Mouse (Mus musculus) heart, embryonic 16.5 days (tissue): Measurements from ENCODE around the gene Trib2. TPM values are rescaled to one million over a fixed set of nuclear protein-coding genes. Genes with fewer than 3 reads are reported as not detected.

ENCODE experiments used
- ATAC-seq: fragments of 200-750 bp; cut with Nextera tagmentation; replicated peaks from 2 replicates; pipeline ENCODE4 v1.8.0; 2017; ENCODE audit warnings: moderate number of reproducible peaks; ENCODE audit not compliant: insufficient read depth, low FRiP score; ENCODE audit errors: extremely low read depth
- H3K27ac ChIP-seq: fragments of 300-500 bp; sonication (generic); 2 replicates; pipeline ENCODE4 v1.5.1; 2014; ENCODE audit warnings: mild to moderate bottlenecking, low read length, control low read depth, moderate library complexity
- H3K27me3 ChIP-seq: fragments of 300-500 bp; sonication (generic); 2 replicates; pipeline ENCODE4 v1.6.1; 2014; ENCODE audit warnings: low read length, mixed read lengths; ENCODE audit not compliant: control insufficient read depth, insufficient read depth
- H3K36me3 ChIP-seq: fragments of 300-500 bp; sonication (generic); 2 replicates; pipeline ENCODE4 v1.6.1; 2014; ENCODE audit not compliant: control insufficient read depth, insufficient read depth
- H3K4me1 ChIP-seq: fragments of 300-500 bp; sonication (generic); 2 replicates; pipeline ENCODE4 v1.6.1; 2014; ENCODE audit warnings: low read length, mixed read lengths; ENCODE audit not compliant: control insufficient read depth, insufficient read depth
- H3K4me2 ChIP-seq: fragments of 300-500 bp; sonication (generic); 2 replicates; pipeline ENCODE4 v1.6.1; 2014; ENCODE audit warnings: low read depth, mild to moderate bottlenecking, control low read depth, low read length
- H3K4me3 ChIP-seq: fragments of 300-500 bp; sonication (generic); 2 replicates; pipeline ENCODE4 v1.5.1; 2014; ENCODE audit warnings: mild to moderate bottlenecking, control low read depth, low read length
- H3K9ac ChIP-seq: fragments of 300-500 bp; sonication (generic); 2 replicates; pipeline ENCODE4 v1.6.1; 2014; ENCODE audit warnings: low read length, control low read depth
- H3K9me3 ChIP-seq: fragments of 300-500 bp; sonication (generic); replicated peaks from 2 replicates; pipeline ENCODE4 v1.6.1; 2016; ENCODE audit warnings: low read length; ENCODE audit not compliant: control insufficient read depth
- WGBS: fragments of 180-500 bp; shearing (Covaris S2); extraction: QIAGEN DNeasy Blood & Tissue Kit; methylation state at CpG from one replicate; pipeline ENCODE4 v1.1.7; 2014; 5-methylcytosine and 5-hydroxymethylcytosine counted together
- polyA plus RNA-seq: library from polyadenylated mRNA; unstranded; fragments of >200 nt; fragmentation: Nextera tagmentation; extraction: Ambion mirVana; gene quantifications from 2 replicates; pipeline ENCODE4 v1.2.1, GENCODE M21; 2015

The Trib2 gene
- polyA plus RNA-seq = 52.7 and 53.8 TPM in 2 replicates

DNA sequence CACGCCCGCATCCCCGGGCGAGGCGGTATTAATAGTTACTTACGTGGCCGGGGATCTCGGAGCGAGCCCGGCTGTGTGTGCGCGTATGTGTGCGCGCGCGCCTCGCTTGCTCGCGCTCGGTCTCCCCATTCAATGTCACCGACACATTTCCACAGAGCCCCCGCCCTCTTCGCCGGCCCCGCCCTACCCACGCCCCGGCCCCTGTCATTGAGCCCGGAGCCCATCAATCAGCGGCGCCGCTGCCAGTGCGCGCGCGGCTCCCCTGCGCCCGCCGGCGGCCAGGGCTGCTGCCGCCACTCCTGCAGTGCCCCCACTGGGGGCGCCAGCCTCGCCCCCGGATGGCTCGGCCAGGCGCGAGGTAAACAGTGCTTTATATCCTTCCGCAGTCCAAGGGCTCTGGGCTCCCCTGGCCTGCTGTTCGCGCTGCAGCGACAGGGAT is at the start of gene Trib2:
Trib2 (minus strand) TSS at position 183 of the 439 bp plus-strand sequence.
- ATAC-seq = peak; percentile 89
- Histone ChIP-seq H3K27me3 (no peaks in the 10 kb centered on the region), H3K4me2 (peak within 1 kb of the TSS; percentile 85), H3K9ac (peak within 1 kb of the TSS; percentile 90), H3K36me3 (no peaks in the 10 kb centered on the region), H3K9me3 (no peaks in the 10 kb centered on the region), H3K27ac (peak within 1 kb of the TSS; percentile 100), H3K4me1 (peaks cover 10% of the 10 kb centered on the region), H3K4me3 (peak within 1 kb of the TSS; percentile 75)
- 0% methylated on average over 50 of the region's 50 CpGs for WGBS

DNA sequence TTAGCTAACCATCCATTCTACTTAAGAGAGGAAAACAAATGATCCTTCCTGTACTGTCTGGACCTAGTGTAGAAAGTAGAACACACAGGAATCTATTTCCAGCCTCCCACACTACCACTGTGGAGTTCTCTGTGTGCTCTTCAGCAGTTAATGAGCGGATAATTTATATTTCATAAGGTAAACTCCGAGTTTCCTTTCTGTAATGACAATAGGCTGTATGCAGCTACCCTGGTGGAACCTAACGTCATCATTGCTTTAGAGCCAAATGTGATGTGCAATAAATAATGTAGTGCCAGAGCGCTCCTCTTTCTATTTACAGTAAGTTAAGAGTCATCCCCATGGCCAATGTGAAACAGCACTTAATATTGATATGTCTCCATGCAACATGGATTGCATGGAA is 41.3 kb upstream of the Trib2 start:
- Histone ChIP-seq H3K9me3 (no peaks in the 10 kb centered on the region), H3K27ac (no peak overlapping the region), H3K27me3 (no peaks in the 10 kb centered on the region), H3K4me1 (no peaks in the 10 kb centered on the region), H3K4me2 (no peak overlapping the region), H3K36me3 (no peaks in the 10 kb centered on the region), H3K4me3 (no peak overlapping the region), H3K9ac (no peak overlapping the region)
- no peak for ATAC-seq
- 85% methylated on average over 4 of the region's 4 CpGs for WGBS

DNA sequence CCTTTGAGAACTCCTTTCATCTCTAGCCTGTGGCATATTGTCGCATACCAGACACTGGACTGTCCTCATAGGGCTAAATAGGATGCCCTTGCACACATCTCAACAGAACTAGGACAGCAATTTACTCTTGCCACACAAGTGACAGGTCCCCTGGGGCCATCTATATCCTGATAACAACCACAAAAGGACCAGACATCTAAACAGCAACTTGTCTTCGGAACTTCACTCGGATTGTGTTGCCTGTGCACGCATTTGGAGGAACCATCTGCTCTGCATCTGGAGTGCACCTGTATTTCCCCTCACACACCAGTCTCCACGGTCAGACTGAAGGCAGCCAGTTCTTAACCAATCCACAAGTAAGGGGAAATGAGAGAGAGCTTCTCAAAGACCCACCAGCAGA is 39.2 kb upstream of the Trib2 start:
- Histone ChIP-seq H3K9me3 (no peaks in the 10 kb centered on the region), H3K4me1 (peaks cover 3% of the 10 kb centered on the region; the same call in 1 of the 2 replicates), H3K4me3 (no peak overlapping the region), H3K27me3 (no peaks in the 10 kb centered on the region), H3K4me2 (no peak overlapping the region), H3K9ac (no peak overlapping the region), H3K36me3 (no peaks in the 10 kb centered on the region), H3K27ac (no peak overlapping the region)
- 74% methylated on average over 5 of the region's 5 CpGs for WGBS
- ATAC-seq = no peak

DNA sequence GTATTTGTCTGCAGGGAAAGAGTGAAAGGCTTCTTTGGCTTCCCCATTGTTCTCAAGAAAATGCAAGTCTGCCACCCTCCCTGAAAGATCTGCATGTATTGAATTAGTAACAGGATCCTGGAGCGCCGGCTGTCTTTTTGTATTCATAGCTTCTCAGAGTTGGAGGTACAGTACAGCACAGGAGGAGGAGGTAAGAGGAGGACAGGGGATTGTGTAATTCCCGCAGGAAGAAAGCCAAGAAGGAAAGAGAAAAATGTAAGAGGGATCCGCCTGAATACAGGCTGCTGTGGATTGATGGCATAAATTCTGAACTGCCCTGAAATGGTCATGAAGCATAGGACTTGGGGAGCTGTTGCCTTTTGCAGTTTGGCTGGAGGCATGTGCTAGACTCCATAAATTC is 36.1 kb upstream of the Trib2 start:
- no peaks in the 10 kb centered on the region for H3K27me3 ChIP-seq
- H3K27ac ChIP-seq = no peak overlapping the region
- no peak for ATAC-seq
- H3K9me3 ChIP-seq = no peaks in the 10 kb centered on the region
- H3K36me3 ChIP-seq = no peaks in the 10 kb centered on the region
- H3K9ac ChIP-seq = no peak overlapping the region
- peaks cover 22% of the 10 kb centered on the region for H3K4me1 ChIP-seq
- 65% methylated on average over 4 of the region's 4 CpGs for WGBS
- no peak overlapping the region for H3K4me2 ChIP-seq
- H3K4me3 ChIP-seq = no peak overlapping the region

DNA sequence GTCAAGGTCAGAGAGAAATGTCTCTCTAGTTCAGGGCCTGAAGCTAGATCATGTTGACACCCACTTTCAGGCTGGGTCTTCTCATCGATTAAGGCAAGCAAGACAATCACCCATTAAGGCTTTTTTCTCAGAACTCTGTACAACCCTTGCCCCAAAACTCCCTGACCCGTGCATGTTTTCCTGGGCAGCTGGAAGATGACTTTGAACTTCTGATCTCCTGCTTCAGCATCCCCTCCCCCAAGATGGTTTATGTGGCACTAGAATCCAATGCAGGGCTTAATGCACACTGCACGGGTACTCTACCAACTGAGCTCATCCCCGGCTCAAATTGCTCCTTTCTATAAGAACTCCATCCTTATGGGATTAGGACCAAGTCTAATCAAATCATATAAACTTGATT is 35.3 kb upstream of the Trib2 start:
- no peak for ATAC-seq
- no peaks in the 10 kb centered on the region for H3K36me3 ChIP-seq
- H3K4me1 ChIP-seq = peaks cover 22% of the 10 kb centered on the region
- no peak overlapping the region for H3K27ac ChIP-seq
- H3K4me2 ChIP-seq = no peak overlapping the region
- 89% methylated on average over 4 of the region's 4 CpGs for WGBS
- no peak overlapping the region for H3K9ac ChIP-seq
- H3K27me3 ChIP-seq = no peaks in the 10 kb centered on the region
- no peaks in the 10 kb centered on the region for H3K9me3 ChIP-seq
- no peak overlapping the region for H3K4me3 ChIP-seq

DNA sequence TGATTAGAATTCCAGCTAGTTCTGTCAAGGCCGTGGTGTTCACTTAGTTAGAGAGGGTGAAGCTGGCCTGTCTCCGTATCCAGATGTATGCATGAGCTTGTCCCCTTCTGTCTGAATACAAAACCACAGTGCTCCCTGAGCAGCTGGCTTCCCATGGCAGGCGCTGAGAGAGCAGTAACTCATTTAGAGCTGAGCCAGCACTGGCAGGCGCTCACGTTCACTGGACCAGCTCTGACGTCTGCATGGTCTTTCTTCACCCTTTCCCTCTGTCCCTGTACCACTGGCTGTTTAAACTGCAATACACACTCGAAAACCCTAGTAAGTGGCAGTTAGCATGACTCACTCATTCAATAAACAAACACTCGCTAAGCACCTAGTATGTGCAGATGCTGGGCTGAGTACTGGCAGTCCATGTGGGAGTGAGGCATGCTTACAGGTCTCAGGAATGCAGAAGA is 33.7 kb upstream of the Trib2 start:
- peak overlapping the region; percentile 94 for H3K27ac ChIP-seq
- no peaks in the 10 kb centered on the region for H3K27me3 ChIP-seq
- H3K9ac ChIP-seq = 0 out of 2 replicates have a peak overlapping the region, but pooled peaks have one; percentile 20
- H3K9me3 ChIP-seq = no peaks in the 10 kb centered on the region
- 0 out of 2 replicates have a peak, but pooled peaks have one; percentile 12 for ATAC-seq
- no peak overlapping the region for H3K4me2 ChIP-seq
- 38% methylated on average over 8 of the region's 8 CpGs for WGBS
- H3K4me1 ChIP-seq = peaks cover 22% of the 10 kb centered on the region
- no peaks in the 10 kb centered on the region for H3K36me3 ChIP-seq
- H3K4me3 ChIP-seq = no peak overlapping the region

DNA sequence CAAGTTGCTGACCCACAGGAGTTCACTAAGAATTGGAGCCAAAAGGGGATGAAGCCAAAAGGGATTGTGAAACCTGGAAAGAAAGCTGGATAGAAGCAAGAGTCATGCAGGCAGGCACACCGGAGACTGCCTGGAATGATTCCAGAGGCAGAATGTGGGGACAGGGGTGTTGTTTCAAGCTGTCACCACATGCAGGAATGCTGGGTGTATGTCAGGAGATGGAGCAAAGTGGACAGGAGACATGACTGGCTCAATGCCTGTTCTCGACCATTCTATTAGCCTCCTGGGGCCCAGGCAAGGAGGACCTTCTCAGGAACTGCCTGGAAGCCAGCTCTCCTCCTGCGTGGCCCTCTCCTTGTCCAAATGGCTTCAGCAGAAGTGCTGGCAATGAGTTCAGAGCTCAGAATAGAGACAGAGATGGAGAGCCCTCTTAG is 33.2 kb upstream of the Trib2 start:
- Histone ChIP-seq H3K4me1 (peaks cover 22% of the 10 kb centered on the region), H3K27me3 (no peaks in the 10 kb centered on the region), H3K36me3 (no peaks in the 10 kb centered on the region), H3K9me3 (no peaks in the 10 kb centered on the region), H3K4me3 (no peak overlapping the region), H3K27ac (peak overlapping the region; percentile 94), H3K9ac (0 out of 2 replicates have a peak overlapping the region, but pooled peaks have one; percentile 20), H3K4me2 (peak overlapping the region; percentile 52)
- peak; percentile 92 for ATAC-seq
- 17% methylated on average over 3 of the region's 3 CpGs for WGBS

DNA sequence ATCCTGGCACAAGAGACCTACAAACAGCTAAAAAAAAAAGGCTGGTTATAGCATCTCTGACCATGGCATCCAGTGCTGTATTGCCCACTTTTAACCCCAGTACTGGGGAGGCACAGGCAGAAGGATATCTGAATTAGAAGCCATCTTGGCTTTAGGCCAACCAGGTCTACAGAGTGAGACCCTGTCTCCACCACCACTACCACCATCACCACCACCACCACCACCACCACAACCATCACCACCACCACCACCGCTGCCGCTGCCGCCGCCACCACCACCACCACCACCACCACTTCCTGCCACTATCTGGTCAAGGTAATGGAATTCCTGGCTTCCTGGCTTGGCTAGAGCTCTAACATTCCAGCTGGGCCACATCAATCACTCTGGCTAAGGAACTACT is 31.7 kb upstream of the Trib2 start:
- ATAC-seq = no peak
- no peak overlapping the region for H3K4me3 ChIP-seq
- no peaks in the 10 kb centered on the region for H3K9me3 ChIP-seq
- H3K36me3 ChIP-seq = no peaks in the 10 kb centered on the region
- 71% methylated on average over 4 of the region's 4 CpGs for WGBS
- no peak overlapping the region for H3K27ac ChIP-seq
- H3K4me1 ChIP-seq = peaks cover 22% of the 10 kb centered on the region
- H3K9ac ChIP-seq = no peak overlapping the region
- no peaks in the 10 kb centered on the region for H3K27me3 ChIP-seq
- H3K4me2 ChIP-seq = no peak overlapping the region

DNA sequence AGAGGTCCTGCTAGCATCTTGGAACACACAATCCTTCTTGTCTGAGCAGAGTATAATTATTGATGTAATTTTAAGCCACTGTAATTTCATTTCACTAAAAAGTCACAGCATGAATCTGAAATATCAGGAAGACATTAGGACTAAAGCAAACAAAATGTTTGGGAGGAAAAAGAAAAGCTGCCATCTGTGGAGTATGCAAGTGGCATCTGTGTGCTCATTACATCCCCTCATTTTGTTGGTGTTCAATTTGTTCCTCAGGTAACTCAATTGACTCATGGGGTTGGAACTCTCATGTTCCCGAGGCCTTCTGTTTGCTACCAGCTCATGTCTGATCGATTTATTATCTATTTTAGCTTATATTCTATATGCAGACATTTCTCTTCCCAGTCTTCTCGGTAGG is 28.0 kb upstream of the Trib2 start:
- no peak overlapping the region for H3K9ac ChIP-seq
- 74% methylated on average over 3 of the region's 3 CpGs for WGBS
- no peak overlapping the region for H3K4me2 ChIP-seq
- no peak overlapping the region for H3K27ac ChIP-seq
- no peaks in the 10 kb centered on the region for H3K9me3 ChIP-seq
- no peak overlapping the region for H3K4me3 ChIP-seq
- H3K36me3 ChIP-seq = no peaks in the 10 kb centered on the region
- H3K27me3 ChIP-seq = no peaks in the 10 kb centered on the region
- no peak for ATAC-seq
- peaks cover 8% of the 10 kb centered on the region for H3K4me1 ChIP-seq
